Mouse (Mus musculus) midbrain, embryonic 16.5 days (tissue): ENCODE results near the gene Slc43a3. TPM values are rescaled to one million over a fixed set of nuclear protein-coding genes. Genes with fewer than 3 reads are reported as not detected.

Experiments
- ATAC-seq: fragments of 200-750 bp; cut with Nextera tagmentation; 2 replicates; pipeline ENCODE4 v1.8.0; 2017; ENCODE audit warnings: moderate TSS enrichment
- H3K27ac ChIP-seq: fragments of 300-500 bp; sonication (generic); 2 replicates; pipeline ENCODE4 v1.5.1; 2014; ENCODE audit warnings: mild to moderate bottlenecking, low read length, mixed read lengths
- H3K27me3 ChIP-seq: fragments of 300-500 bp; sonication (generic); 2 replicates; pipeline ENCODE4 v1.6.1; 2014; ENCODE audit warnings: low read depth, low read length, mixed read lengths; ENCODE audit not compliant: control insufficient read depth, insufficient read depth
- H3K36me3 ChIP-seq: fragments of 300-500 bp; sonication (generic); 2 replicates; pipeline ENCODE4 v1.6.1; 2014; ENCODE audit warnings: mild to moderate bottlenecking, low read length, moderate library complexity, mixed read lengths; ENCODE audit not compliant: control insufficient read depth, insufficient read depth
- H3K4me1 ChIP-seq: fragments of 300-500 bp; sonication (generic); 2 replicates; pipeline ENCODE4 v1.6.1; 2014; ENCODE audit warnings: mild to moderate bottlenecking, low read length, mixed read lengths; ENCODE audit not compliant: control insufficient read depth, insufficient read depth
- H3K4me2 ChIP-seq: fragments of 300-500 bp; sonication (generic); 2 replicates; pipeline ENCODE4 v1.6.1; 2014; ENCODE audit warnings: mild to moderate bottlenecking, low read length, mixed read lengths
- H3K4me3 ChIP-seq: fragments of 300-500 bp; sonication (generic); 2 replicates; pipeline ENCODE4 v1.5.1; 2014; ENCODE audit warnings: low read depth, mild to moderate bottlenecking, low read length, moderate library complexity, mixed read lengths
- H3K9ac ChIP-seq: fragments of 300-500 bp; sonication (generic); 2 replicates; pipeline ENCODE4 v1.6.1; 2014; ENCODE audit warnings: low read depth, low read length, mixed read lengths
- H3K9me3 ChIP-seq: fragments of 300-500 bp; sonication (generic); replicated peaks from 2 replicates; pipeline ENCODE4 v1.6.1; 2014; ENCODE audit warnings: mild to moderate bottlenecking, low read length, mixed read lengths; ENCODE audit not compliant: control insufficient read depth, poor library complexity, severe bottlenecking
- WGBS: fragments of 180-500 bp; shearing (Covaris S2); extraction: QIAGEN DNeasy Blood & Tissue Kit; methylation state at CpG from one replicate; pipeline ENCODE4 v1.1.7; 2014; 5-methylcytosine and 5-hydroxymethylcytosine counted together
- polyA plus RNA-seq: library from polyadenylated mRNA; unstranded; fragments of >200 nt; fragmentation: Nextera tagmentation; extraction: Ambion mirVana; gene quantifications from 2 replicates; pipeline ENCODE4 v1.2.1, GENCODE M21; 2015

Slc43a3 gene
- polyA plus RNA-seq, 1 experiment from 2014 or later = 2.8 TPM

DNA sequence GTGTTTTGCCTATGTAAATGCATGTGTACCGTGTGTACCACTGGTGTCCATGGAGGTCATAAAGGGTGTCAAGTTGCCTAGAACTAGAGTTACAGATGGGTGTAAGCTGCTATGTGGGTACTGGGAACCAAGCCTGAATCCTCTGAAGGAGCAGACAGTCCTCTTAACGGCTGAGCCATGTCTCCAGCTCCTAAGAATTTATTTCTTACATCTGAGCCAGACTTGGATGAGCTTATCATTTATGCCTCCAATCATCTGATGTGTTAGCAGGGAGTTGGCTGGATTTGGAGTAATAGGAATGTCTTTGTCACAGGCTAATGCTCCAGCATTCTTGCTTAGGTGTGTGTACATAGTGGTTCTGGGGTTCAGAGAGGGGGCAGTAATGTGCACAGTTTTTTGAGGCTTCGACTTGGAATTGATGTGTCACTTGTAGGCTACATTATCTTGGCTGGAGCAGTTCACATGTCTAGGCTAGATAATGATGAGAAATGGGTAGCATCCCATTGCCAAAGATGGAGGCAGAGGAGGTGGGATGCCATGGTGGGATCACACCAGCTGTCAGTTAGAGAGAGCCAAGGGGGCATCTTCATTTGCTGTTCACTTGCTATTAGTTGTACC, 10.9 kb downstream of the Slc43a3 start:
- H3K4me2 ChIP-seq = no peak overlapping the region
- H3K4me3 ChIP-seq = no peak overlapping the region
- H3K4me1 ChIP-seq = no peaks in the 10 kb centered on the region
- ATAC-seq = no peak
- H3K9ac ChIP-seq = no peak overlapping the region
- no peaks in the 10 kb centered on the region for H3K36me3 ChIP-seq
- H3K27ac ChIP-seq = no peak overlapping the region
- H3K27me3 ChIP-seq = no peaks in the 10 kb centered on the region
- H3K9me3 ChIP-seq = no peaks in the 10 kb centered on the region
- 89% methylated on average over 3 of the region's 3 CpGs for WGBS

DNA sequence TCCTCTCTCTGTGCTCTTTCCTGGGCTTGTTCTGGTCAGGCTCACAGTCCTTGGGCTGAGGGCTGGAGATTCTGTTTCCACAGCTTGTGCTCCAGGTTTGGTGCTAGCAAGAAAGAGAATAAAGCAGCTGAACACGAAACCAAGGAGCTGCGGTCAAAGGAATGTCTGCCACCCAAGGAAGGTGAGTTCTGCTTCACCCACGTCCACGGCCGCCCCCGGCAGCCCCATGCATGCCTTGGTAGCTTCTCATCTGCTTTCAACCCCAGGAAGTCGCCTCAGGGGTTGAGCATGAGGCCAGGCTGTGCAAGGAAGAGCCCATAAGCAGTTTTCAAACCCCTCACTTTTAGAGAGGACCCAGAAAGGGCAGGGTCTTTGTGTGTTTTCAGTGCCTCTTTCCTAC, 11.9 kb downstream of the Slc43a3 start:
- no peaks in the 10 kb centered on the region for H3K36me3 ChIP-seq
- H3K27ac ChIP-seq = no peak overlapping the region
- no peaks in the 10 kb centered on the region for H3K9me3 ChIP-seq
- H3K9ac ChIP-seq = no peak overlapping the region
- H3K4me1 ChIP-seq = no peaks in the 10 kb centered on the region
- no peak for ATAC-seq
- no peak overlapping the region for H3K4me3 ChIP-seq
- WGBS = 90% methylated on average over 7 of the region's 7 CpGs
- H3K4me2 ChIP-seq = no peak overlapping the region
- no peaks in the 10 kb centered on the region for H3K27me3 ChIP-seq

DNA sequence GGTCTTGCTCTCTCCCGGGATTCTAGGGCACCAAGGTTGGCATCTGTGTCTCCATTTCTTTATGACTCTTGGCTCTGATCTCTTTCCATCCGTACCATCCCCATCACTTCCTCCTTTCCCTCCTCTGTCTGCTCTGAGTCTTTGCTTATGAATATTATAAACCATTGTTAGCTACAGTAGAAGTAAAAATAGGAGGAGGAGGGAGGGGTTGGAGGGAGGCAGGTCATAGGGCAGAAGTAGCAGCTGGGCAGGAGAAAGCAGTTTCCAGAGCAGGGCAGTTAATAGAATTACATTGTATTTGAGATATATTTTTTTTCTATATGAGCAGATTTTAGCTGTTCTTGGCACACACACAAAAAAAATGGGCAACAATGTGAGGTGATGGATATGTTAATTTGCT, 12.3 kb downstream of the Slc43a3 start:
- no peaks in the 10 kb centered on the region for H3K36me3 ChIP-seq
- no peak for ATAC-seq
- WGBS = 83% methylated on average over 2 of the region's 2 CpGs

DNA sequence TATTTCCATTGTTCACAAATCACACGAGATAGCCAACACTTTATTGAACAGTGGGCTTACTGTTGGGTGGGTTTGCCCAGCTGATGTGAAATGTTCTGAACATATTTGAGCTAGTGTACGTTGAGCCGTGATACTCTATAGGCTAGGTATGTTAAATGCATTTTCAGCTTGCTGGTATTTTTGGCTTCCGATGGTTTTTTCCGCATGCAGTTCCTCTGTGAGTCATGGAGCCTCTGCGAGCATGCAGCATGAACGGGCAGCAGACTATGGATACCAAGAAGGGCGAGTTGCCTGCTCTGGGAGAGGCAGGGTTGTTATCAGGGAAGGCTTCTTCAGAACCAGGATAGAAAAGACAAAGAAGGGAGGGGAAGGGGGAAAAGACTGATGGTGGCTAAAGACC, 14.6 kb downstream of the Slc43a3 start:
- H3K27ac ChIP-seq = no peak overlapping the region
- H3K9me3 ChIP-seq = no peaks in the 10 kb centered on the region
- H3K9ac ChIP-seq = no peak overlapping the region
- H3K4me3 ChIP-seq = no peak overlapping the region
- H3K27me3 ChIP-seq = no peaks in the 10 kb centered on the region
- no peak overlapping the region for H3K4me2 ChIP-seq
- ATAC-seq = no peak
- H3K36me3 ChIP-seq = no peaks in the 10 kb centered on the region
- WGBS = 94% methylated on average over 8 of the region's 8 CpGs
- no peaks in the 10 kb centered on the region for H3K4me1 ChIP-seq

More for the DNA sequence above, 12.3 kb downstream of the Slc43a3 start:
- H3K9ac ChIP-seq = no peak overlapping the region
- H3K4me3 ChIP-seq = no peak overlapping the region
- H3K9me3 ChIP-seq = no peaks in the 10 kb centered on the region
- H3K27ac ChIP-seq = no peak overlapping the region
- H3K27me3 ChIP-seq = no peaks in the 10 kb centered on the region
- H3K4me2 ChIP-seq = no peak overlapping the region
- H3K4me1 ChIP-seq = no peaks in the 10 kb centered on the region

- no peak overlapping the region for H3K27ac ChIP-seq
- H3K9ac ChIP-seq = no peak overlapping the region
- no peak for ATAC-seq
- no peaks in the 10 kb centered on the region for H3K27me3 ChIP-seq
- H3K4me1 ChIP-seq = no peaks in the 10 kb centered on the region
- H3K4me2 ChIP-seq = no peak overlapping the region
- no peaks in the 10 kb centered on the region for H3K36me3 ChIP-seq
- no peak overlapping the region for H3K4me3 ChIP-seq
- no peaks in the 10 kb centered on the region for H3K9me3 ChIP-seq
- 89% methylated on average over 1 of the region's 1 CpGs for WGBS
Observed at GRCm38 (mm10) chr2:84952251-84952650, 15.9 kb downstream of the Slc43a3 start.

- Histone ChIP-seq H3K9me3 (no peaks in the 10 kb centered on the region), H3K27me3 (no peaks in the 10 kb centered on the region), H3K4me1 (no peaks in the 10 kb centered on the region), H3K4me2 (no peak overlapping the region), H3K4me3 (no peak overlapping the region), H3K27ac (no peak overlapping the region), H3K36me3 (no peaks in the 10 kb centered on the region), H3K9ac (no peak overlapping the region)
- ATAC-seq = no peak
- WGBS = 78% methylated on average over 4 of the region's 4 CpGs
Observed at GRCm38 (mm10) chr2:84952693-84953092, 16.3 kb downstream of the Slc43a3 start.

DNA sequence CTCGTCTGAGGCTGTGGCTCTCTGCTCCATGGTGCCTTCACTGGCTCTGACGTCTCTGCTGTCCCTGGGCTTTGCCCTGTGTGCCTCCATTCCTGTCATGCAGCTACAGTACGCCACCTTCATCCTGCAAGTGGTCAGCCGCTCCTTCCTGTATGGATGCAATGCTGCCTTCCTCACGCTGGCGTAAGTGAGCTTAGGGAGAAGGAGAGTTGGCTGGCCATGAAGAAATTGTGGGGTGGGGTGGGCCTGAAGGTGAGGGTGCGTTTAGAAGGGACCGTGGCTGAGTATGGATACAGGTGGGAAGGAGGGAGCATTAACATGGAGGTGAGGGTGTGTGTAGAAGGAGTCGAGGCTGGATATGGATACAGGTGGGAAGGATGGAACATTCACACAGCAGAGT, 19.1 kb downstream of the Slc43a3 start:
- Histone ChIP-seq H3K9ac (no peak overlapping the region), H3K27me3 (no peaks in the 10 kb centered on the region), H3K9me3 (no peaks in the 10 kb centered on the region), H3K27ac (no peak overlapping the region), H3K4me2 (no peak overlapping the region), H3K4me1 (no peaks in the 10 kb centered on the region), H3K36me3 (no peaks in the 10 kb centered on the region), H3K4me3 (no peak overlapping the region)
- no peak for ATAC-seq
- WGBS = 92% methylated on average over 9 of the region's 9 CpGs

DNA sequence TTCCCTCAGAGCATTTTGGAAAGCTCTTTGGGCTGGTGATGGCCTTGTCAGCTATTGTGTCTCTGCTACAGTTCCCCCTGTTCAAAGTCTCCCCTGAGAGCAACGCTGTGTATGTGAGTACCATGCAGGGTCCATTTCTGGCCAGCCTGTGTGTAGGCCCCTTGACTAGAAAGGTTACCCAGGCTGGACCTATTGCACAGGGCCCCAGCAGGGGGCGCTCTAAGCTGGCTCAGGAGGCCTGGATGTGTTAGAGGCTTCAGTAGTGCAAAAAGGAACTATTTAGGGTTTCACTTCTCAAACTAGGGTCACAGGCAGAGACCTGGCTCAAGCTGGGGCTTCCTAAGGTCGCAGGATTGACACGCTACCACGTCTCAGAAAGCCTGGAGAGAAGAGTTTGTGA, 19.9 kb downstream of the Slc43a3 start:
- no peak overlapping the region for H3K4me3 ChIP-seq
- ATAC-seq = no peak
- no peak overlapping the region for H3K9ac ChIP-seq
- no peaks in the 10 kb centered on the region for H3K36me3 ChIP-seq
- no peak overlapping the region for H3K4me2 ChIP-seq
- no peaks in the 10 kb centered on the region for H3K9me3 ChIP-seq
- 51% methylated on average over 5 of the region's 5 CpGs for WGBS
- H3K27me3 ChIP-seq = no peaks in the 10 kb centered on the region
- H3K4me1 ChIP-seq = no peaks in the 10 kb centered on the region
- H3K27ac ChIP-seq = no peak overlapping the region

DNA sequence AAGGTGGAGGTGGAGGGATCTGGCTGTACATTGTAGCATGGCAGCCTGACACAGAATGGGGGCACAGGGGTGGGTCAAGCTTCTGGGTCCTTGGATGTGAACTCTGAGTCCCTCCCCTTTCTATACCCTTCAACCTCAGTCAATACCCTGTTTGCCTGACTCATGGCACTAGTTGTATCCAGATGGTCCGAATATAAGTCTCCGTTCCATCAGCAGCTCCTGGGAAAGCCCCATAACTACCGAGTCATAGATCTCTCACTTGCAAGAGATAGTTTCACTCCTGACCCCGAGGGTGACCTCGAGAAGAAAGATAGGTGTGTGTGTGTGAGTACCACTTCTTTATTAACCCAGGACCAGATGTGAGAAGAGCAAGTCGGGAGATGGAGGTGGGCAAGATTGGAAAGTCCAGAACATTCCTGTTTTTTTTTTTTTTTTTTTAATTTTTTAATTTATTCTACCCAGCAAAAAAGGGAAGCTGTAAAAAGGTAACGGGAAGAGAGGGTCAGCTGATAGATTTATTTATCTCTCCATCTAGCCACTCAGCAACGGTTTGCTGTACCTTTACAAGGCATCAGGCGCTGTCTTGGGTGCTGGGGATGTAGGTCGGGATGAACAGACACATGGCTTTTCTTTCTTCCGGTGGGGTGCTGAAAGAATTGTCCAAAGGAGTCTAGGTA, 22.3 kb downstream of the Slc43a3 start:
- Histone ChIP-seq H3K27me3 (no peaks in the 10 kb centered on the region), H3K9me3 (no peaks in the 10 kb centered on the region), H3K27ac (no peak overlapping the region), H3K4me3 (no peak overlapping the region), H3K4me1 (peaks cover 4% of the 10 kb centered on the region; the same call in 1 of the 2 replicates), H3K9ac (no peak overlapping the region), H3K36me3 (no peaks in the 10 kb centered on the region), H3K4me2 (no peak overlapping the region)
- no peak for ATAC-seq
- WGBS = 95% methylated on average over 11 of the region's 11 CpGs
